Mouse (Mus musculus): ENCODE results near the gene Arhgef33.
"Not testable (repeated sequence)": the region's sequence is repeated elsewhere in the genome, so short reads cannot be mapped to it uniquely, and the experiment has no call there.

Gene Arhgef33

GRCm38 (mm10) chr17:80345277-80345676 lies 38.1 kb downstream of the Arhgef33 start:
- DNase-seq (ENCODE audit: low read depth in 1 of 2, low spot score in 2 of 2): no peak

- no peak for DNase-seq (ENCODE audit: low read depth in 1 of 2, low spot score in 2 of 2)
These were observed 39.5 kb downstream of the Arhgef33 start for GRCm38 (mm10) chr17:80346591-80347125.

- DNase-seq (ENCODE audit: low read depth in 1 of 2, low spot score in 2 of 2): no peak
These were observed 40.0 kb downstream of the Arhgef33 start for GRCm38 (mm10) chr17:80347234-80347633.

GRCm38 (mm10) chr17:80360245-80360644 lies 53.0 kb downstream of the Arhgef33 start:
- no peak for DNase-seq (ENCODE audit: low read depth in 1 of 2, low spot score in 2 of 2)

- no peak for DNase-seq (ENCODE audit: low read depth in 1 of 2, low spot score in 2 of 2)
These were observed 60.1 kb downstream of the Arhgef33 start for GRCm38 (mm10) chr17:80367276-80367675.

- DNase-seq (ENCODE audit: low read depth in 1 of 2, low spot score in 2 of 2): no peak
These were observed 61.4 kb downstream of the Arhgef33 start for GRCm38 (mm10) chr17:80368606-80369005.

GRCm38 (mm10) chr17:80372989-80373725 lies 66.0 kb downstream of the Arhgef33 start, which contains the start of gene Gm10190:
Gene Gm10190, minus strand, starts transcription at chr17:80373541.
- DNase-seq (ENCODE audit: low read depth in 1 of 2, low spot score in 2 of 2): peak; percentile 43 to 63

GRCm38 (mm10) chr17:80373726-80374096 lies 66.5 kb downstream of the Arhgef33 start:
- DNase-seq (ENCODE audit: low read depth in 1 of 2, low spot score in 2 of 2): no peak

GRCm38 (mm10) chr17:80378386-80378785 lies 71.2 kb downstream of the Arhgef33 start:
- DNase-seq (ENCODE audit: low read depth in 1 of 2, low spot score in 2 of 2): not testable (repeated sequence)

- DNase-seq (ENCODE audit: low read depth in 1 of 2, low spot score in 2 of 2): no peak
These were observed 78.5 kb downstream of the Arhgef33 start for GRCm38 (mm10) chr17:80385671-80386070.

GRCm38 (mm10) chr17:80390024-80390423 lies 82.8 kb downstream of the Arhgef33 start:
- DNase-seq (ENCODE audit: low read depth in 1 of 2, low spot score in 2 of 2): no peak

GRCm38 (mm10) chr17:80391423-80392403 lies 84.5 kb downstream of the Arhgef33 start:
- peak; percentile 4 to 23 for DNase-seq (ENCODE audit: low read depth in 1 of 2, low spot score in 2 of 2)

- DNase-seq (ENCODE audit: low read depth in 1 of 2, low spot score in 2 of 2): no peak
These were observed 91.0 kb downstream of the Arhgef33 start for GRCm38 (mm10) chr17:80398243-80398642.

GRCm38 (mm10) chr17:80411182-80411581 lies 104.0 kb downstream of the Arhgef33 start:
- DNase-seq (ENCODE audit: low read depth in 1 of 2, low spot score in 2 of 2): no peak

- no peak for DNase-seq (ENCODE audit: low read depth in 1 of 2, low spot score in 2 of 2)
These were observed 111.5 kb downstream of the Arhgef33 start for GRCm38 (mm10) chr17:80418572-80419210.

- DNase-seq (ENCODE audit: low read depth in 1 of 2, low spot score in 2 of 2): no peak
These were observed 113.8 kb downstream of the Arhgef33 start for GRCm38 (mm10) chr17:80420998-80421397.

GRCm38 (mm10) chr17:80426171-80426570 lies 119.0 kb downstream of the Arhgef33 start:
- DNase-seq (ENCODE audit: low read depth in 1 of 2, low spot score in 2 of 2): no peak

- no peak for DNase-seq (ENCODE audit: low read depth in 1 of 2, low spot score in 2 of 2)
These were observed 119.7 kb downstream of the Arhgef33 start for GRCm38 (mm10) chr17:80426901-80427300.

- DNase-seq (ENCODE audit: low read depth in 1 of 2, low spot score in 2 of 2): no peak
These were observed 120.8 kb downstream of the Arhgef33 start for GRCm38 (mm10) chr17:80427966-80428365.

- DNase-seq (ENCODE audit: low read depth in 1 of 2, low spot score in 2 of 2): no peak
These were observed 124.8 kb downstream of the Arhgef33 start for GRCm38 (mm10) chr17:80431997-80432396.

GRCm38 (mm10) chr17:80434430-80434829 lies 127.2 kb downstream of the Arhgef33 start:
- DNase-seq (ENCODE audit: low read depth in 1 of 2, low spot score in 2 of 2): no peak

Measured in monocyte, adult 2 months (primary cell).